Mouse (Mus musculus) kidney, embryonic 15.5 days (tissue): ENCODE measurements at regions not wholly inside any gene's neighbourhood (a gene's known extent, or its start where the extent isn't known, plus 50 kb on each side); places are given as distances from the start of the nearest gene placed in this dataset.

ENCODE experiments used
- ATAC-seq: fragments of 200-750 bp; cut with Nextera tagmentation; replicated peaks from 2 replicates; pipeline ENCODE4 v1.8.0; 2017; ENCODE audit warnings: moderate TSS enrichment; ENCODE audit not compliant: low FRiP score
- H3K27ac ChIP-seq: fragments of 300-500 bp; sonication (generic); 2 replicates; pipeline ENCODE4 v1.5.1; 2015; ENCODE audit warnings: mild to moderate bottlenecking, inconsistent platforms
- H3K27me3 ChIP-seq: fragments of 300-500 bp; sonication (generic); 2 replicates; pipeline ENCODE4 v1.6.1; 2015; ENCODE audit warnings: inconsistent platforms
- H3K36me3 ChIP-seq: fragments of 300-500 bp; sonication (generic); 2 replicates; pipeline ENCODE4 v1.6.1; 2015; ENCODE audit warnings: inconsistent platforms
- H3K4me1 ChIP-seq: fragments of 300-500 bp; sonication (generic); 2 replicates; pipeline ENCODE4 v1.6.1; 2015; ENCODE audit warnings: inconsistent platforms
- H3K4me2 ChIP-seq: fragments of 300-500 bp; sonication (generic); 2 replicates; pipeline ENCODE4 v1.6.1; 2015; ENCODE audit warnings: moderate library complexity, mild to moderate bottlenecking, inconsistent platforms
- H3K4me3 ChIP-seq: fragments of 300-500 bp; sonication (generic); replicated peaks from 2 replicates; pipeline ENCODE4 v1.5.1; 2015; ENCODE audit warnings: mild to moderate bottlenecking, inconsistent platforms
- H3K9ac ChIP-seq: fragments of 300-500 bp; sonication (generic); 2 replicates; pipeline ENCODE4 v1.6.1; 2015; ENCODE audit warnings: mild to moderate bottlenecking, inconsistent platforms
- H3K9me3 ChIP-seq: fragments of 300-500 bp; sonication (generic); replicated peaks from 2 replicates; pipeline ENCODE4 v1.6.1; 2016; ENCODE audit warnings: inconsistent platforms
- WGBS: fragments of 180-500 bp; shearing (Covaris S2); methylation state at CpG from one replicate; pipeline ENCODE4 v1.1.7; 2015; ENCODE audit warnings: mixed read lengths; 5-methylcytosine and 5-hydroxymethylcytosine counted together

GRCm38 (mm10) chr12:68645901-68646585, 512.9 kb downstream of the Rps29 start:
- Histone ChIP-seq H3K4me1 (no peaks in the 10 kb centered on the region), H3K4me3 (no peak overlapping the region), H3K9ac (no peak overlapping the region), H3K27ac (no peak overlapping the region), H3K36me3 (no peaks in the 10 kb centered on the region), H3K4me2 (no peak overlapping the region), H3K27me3 (no peaks in the 10 kb centered on the region), H3K9me3 (no peaks in the 10 kb centered on the region)
- WGBS = 89% methylated on average over 1 of the region's 1 CpGs
- ATAC-seq = no peak

GRCm38 (mm10) chr12:68643671-68644070, 515.3 kb downstream of the Rps29 start:
- H3K27ac ChIP-seq = no peak overlapping the region
- H3K4me3 ChIP-seq = no peak overlapping the region
- no peaks in the 10 kb centered on the region for H3K27me3 ChIP-seq
- no peak for ATAC-seq
- H3K36me3 ChIP-seq = no peaks in the 10 kb centered on the region
- no peaks in the 10 kb centered on the region for H3K4me1 ChIP-seq
- no peak overlapping the region for H3K4me2 ChIP-seq
- 69% methylated on average over 4 of the region's 4 CpGs for WGBS
- H3K9ac ChIP-seq = no peak overlapping the region
- H3K9me3 ChIP-seq = no peaks in the 10 kb centered on the region

- no peak for ATAC-seq
- no peak overlapping the region for H3K9ac ChIP-seq
- H3K36me3 ChIP-seq = no peaks in the 10 kb centered on the region
- 98% methylated on average over 3 of the region's 3 CpGs for WGBS
- H3K4me1 ChIP-seq = no peaks in the 10 kb centered on the region
- no peaks in the 10 kb centered on the region for H3K27me3 ChIP-seq
- H3K4me2 ChIP-seq = no peak overlapping the region
- no peak overlapping the region for H3K27ac ChIP-seq
- no peak overlapping the region for H3K4me3 ChIP-seq
- no peaks in the 10 kb centered on the region for H3K9me3 ChIP-seq
Observed at GRCm38 (mm10) chr12:68632441-68632840, 526.5 kb downstream of the Rps29 start.

GRCm38 (mm10) chr12:68618337-68618736, 540.6 kb downstream of the Rps29 start:
- ATAC-seq = no peak
- Histone ChIP-seq H3K27me3 (no peaks in the 10 kb centered on the region), H3K27ac (no peak overlapping the region), H3K9ac (no peak overlapping the region), H3K9me3 (no peaks in the 10 kb centered on the region), H3K36me3 (no peaks in the 10 kb centered on the region), H3K4me1 (no peaks in the 10 kb centered on the region), H3K4me3 (no peak overlapping the region), H3K4me2 (no peak overlapping the region)
- 71% methylated on average over 2 of the region's 2 CpGs for WGBS

GRCm38 (mm10) chr12:68605417-68606000, 553.5 kb downstream of the Rps29 start:
- H3K27me3 ChIP-seq = no peaks in the 10 kb centered on the region
- H3K9ac ChIP-seq = no peak overlapping the region
- no peak overlapping the region for H3K4me2 ChIP-seq
- H3K4me1 ChIP-seq = 0 out of 2 replicates have a peak, but pooled peaks cover 2% of the 10 kb centered on the region
- no peak overlapping the region for H3K27ac ChIP-seq
- H3K9me3 ChIP-seq = no peaks in the 10 kb centered on the region
- no peaks in the 10 kb centered on the region for H3K36me3 ChIP-seq
- no peak for ATAC-seq
- no peak overlapping the region for H3K4me3 ChIP-seq
- 80% methylated on average over 10 of the region's 10 CpGs for WGBS

GRCm38 (mm10) chr12:68604524-68605299, 554.3 kb downstream of the Rps29 start:
- no peaks in the 10 kb centered on the region for H3K9me3 ChIP-seq
- no peak overlapping the region for H3K9ac ChIP-seq
- ATAC-seq = 0 out of 2 replicates have a peak, but pooled peaks have one; percentile 57
- H3K36me3 ChIP-seq = no peaks in the 10 kb centered on the region
- H3K27me3 ChIP-seq = no peaks in the 10 kb centered on the region
- peaks cover 7% of the 10 kb centered on the region; the same call in 1 of the 2 replicates for H3K4me1 ChIP-seq
- WGBS = 37% methylated on average over 5 of the region's 5 CpGs
- H3K4me3 ChIP-seq = no peak overlapping the region
- H3K27ac ChIP-seq = no peak overlapping the region
- no peak overlapping the region for H3K4me2 ChIP-seq

- Histone ChIP-seq H3K27ac (no peak overlapping the region), H3K36me3 (no peaks in the 10 kb centered on the region), H3K9me3 (no peaks in the 10 kb centered on the region), H3K9ac (no peak overlapping the region), H3K4me2 (no peak overlapping the region), H3K4me1 (peaks cover 10% of the 10 kb centered on the region; the same call in 1 of the 2 replicates), H3K4me3 (no peak overlapping the region), H3K27me3 (no peaks in the 10 kb centered on the region)
- WGBS = 54% methylated on average over 4 of the region's 4 CpGs
- no peak for ATAC-seq
Observed at GRCm38 (mm10) chr12:68602682-68603081, 556.3 kb downstream of the Rps29 start.

- H3K9ac ChIP-seq = no peak overlapping the region
- ATAC-seq = no peak
- no peak overlapping the region for H3K27ac ChIP-seq
- no peaks in the 10 kb centered on the region for H3K9me3 ChIP-seq
- no peaks in the 10 kb centered on the region for H3K27me3 ChIP-seq
- no peak overlapping the region for H3K4me2 ChIP-seq
- no peak overlapping the region for H3K4me3 ChIP-seq
- peaks cover 10% of the 10 kb centered on the region; the same call in 1 of the 2 replicates for H3K4me1 ChIP-seq
- no peaks in the 10 kb centered on the region for H3K36me3 ChIP-seq
Observed at GRCm38 (mm10) chr12:68601366-68601765, 557.6 kb downstream of the Rps29 start.

- H3K9me3 ChIP-seq = no peaks in the 10 kb centered on the region
- H3K4me3 ChIP-seq = no peak overlapping the region
- H3K4me2 ChIP-seq = 0 out of 2 replicates have a peak overlapping the region, but pooled peaks have one; percentile 1
- H3K36me3 ChIP-seq = no peaks in the 10 kb centered on the region
- peak; percentile 90 for ATAC-seq
- H3K4me1 ChIP-seq = peaks cover 10% of the 10 kb centered on the region; the same call in 1 of the 2 replicates
- H3K9ac ChIP-seq = no peak overlapping the region
- H3K27me3 ChIP-seq = no peaks in the 10 kb centered on the region
- peak overlapping the region; percentile 42; the same call in 1 of the 2 replicates for H3K27ac ChIP-seq
- WGBS = 13% methylated on average over 7 of the region's 7 CpGs
Observed at GRCm38 (mm10) chr12:68599681-68600596, 559.0 kb downstream of the Rps29 start.

GRCm38 (mm10) chr12:68599016-68599616, 559.9 kb downstream of the Rps29 start:
- 65% methylated on average over 8 of the region's 8 CpGs for WGBS
- H3K9ac ChIP-seq = no peak overlapping the region
- H3K9me3 ChIP-seq = no peaks in the 10 kb centered on the region
- ATAC-seq = no peak
- no peaks in the 10 kb centered on the region for H3K36me3 ChIP-seq
- H3K4me2 ChIP-seq = no peak overlapping the region
- peaks cover 10% of the 10 kb centered on the region; the same call in 1 of the 2 replicates for H3K4me1 ChIP-seq
- H3K4me3 ChIP-seq = no peak overlapping the region
- H3K27ac ChIP-seq = no peak overlapping the region
- no peaks in the 10 kb centered on the region for H3K27me3 ChIP-seq

- H3K36me3 ChIP-seq = no peaks in the 10 kb centered on the region
- WGBS = 90% methylated on average over 3 of the region's 3 CpGs
- H3K4me2 ChIP-seq = no peak overlapping the region
- H3K27ac ChIP-seq = no peak overlapping the region
- no peaks in the 10 kb centered on the region for H3K27me3 ChIP-seq
- H3K4me1 ChIP-seq = no peaks in the 10 kb centered on the region
- no peak overlapping the region for H3K4me3 ChIP-seq
- no peak overlapping the region for H3K9ac ChIP-seq
- no peak for ATAC-seq
- H3K9me3 ChIP-seq = no peaks in the 10 kb centered on the region
Observed at GRCm38 (mm10) chr12:68585524-68585872, 573.5 kb downstream of the Rps29 start.
